Mouse (Mus musculus) neural tube, embryonic 11.5 days (tissue): ENCODE data around the gene Tmem182. TPM values are rescaled to one million over a fixed set of nuclear protein-coding genes. Genes with fewer than 3 reads are reported as not detected.

Experiments used
- ATAC-seq: fragments of 200-750 bp; cut with Nextera tagmentation; 2 replicates; pipeline ENCODE4 v1.8.0; 2017; ENCODE audit warnings: moderate number of reproducible peaks, mild to moderate bottlenecking, moderate TSS enrichment, moderate library complexity; ENCODE audit not compliant: insufficient read depth, low FRiP score, low TSS enrichment
- DNase-seq: peaks from one replicate; pipeline ENCODE4 v3.0.0-alpha.2; 2015; ENCODE audit warnings: low spot score
- H3K27ac ChIP-seq: fragments of 300-500 bp; sonication (generic); 2 replicates; pipeline ENCODE4 v1.5.1; 2014; ENCODE audit warnings: low read depth, mild to moderate bottlenecking, low read length
- H3K27me3 ChIP-seq: fragments of 300-500 bp; sonication (generic); 2 replicates; pipeline ENCODE4 v1.6.1; 2014; ENCODE audit warnings: mild to moderate bottlenecking, low read length, mixed read lengths; ENCODE audit not compliant: control insufficient read depth, insufficient read depth
- H3K36me3 ChIP-seq: fragments of 300-500 bp; sonication (generic); 2 replicates; pipeline ENCODE4 v1.6.1; 2014; ENCODE audit warnings: mild to moderate bottlenecking, low read length, moderate library complexity, mixed read lengths; ENCODE audit not compliant: control insufficient read depth, insufficient read depth
- H3K4me1 ChIP-seq: fragments of 300-500 bp; sonication (generic); 2 replicates; pipeline ENCODE4 v1.6.1; 2014; ENCODE audit warnings: low read length, mixed read lengths; ENCODE audit not compliant: control insufficient read depth, insufficient read depth
- H3K4me2 ChIP-seq: fragments of 300-500 bp; sonication (generic); 2 replicates; pipeline ENCODE4 v1.6.1; 2014; ENCODE audit warnings: low read depth, mild to moderate bottlenecking, moderate library complexity
- H3K4me3 ChIP-seq: fragments of 300-500 bp; sonication (generic); 2 replicates; pipeline ENCODE4 v1.5.1; 2014; ENCODE audit warnings: low read depth, low read length
- H3K9ac ChIP-seq: fragments of 300-500 bp; sonication (generic); 2 replicates; pipeline ENCODE4 v1.6.1; 2014; ENCODE audit warnings: mild to moderate bottlenecking, low read length
- H3K9me3 ChIP-seq: fragments of 300-500 bp; sonication (generic); 2 replicates; pipeline ENCODE4 v1.6.1; 2016; ENCODE audit warnings: low read length; ENCODE audit not compliant: control insufficient read depth
- WGBS: fragments of 180-500 bp; shearing (Covaris S2); extraction: QIAGEN DNeasy Blood & Tissue Kit; methylation state at CpG from one replicate; pipeline ENCODE4 v1.1.7; 2014; 5-methylcytosine and 5-hydroxymethylcytosine counted together
- polyA plus RNA-seq: library from polyadenylated mRNA; unstranded; fragments of >200 nt; fragmentation: Nextera tagmentation; extraction: Ambion mirVana; gene quantifications from 2 replicates; pipeline ENCODE4 v1.2.1, GENCODE M21; 2014

Gene Tmem182
- polyA plus RNA-seq, 1 experiment from 2014 or later = 1.4 TPM

GRCm38 (mm10) chr1:40840605-40841004, 35.2 kb downstream of the Tmem182 start:
- WGBS = 86% methylated on average over 8 of the region's 8 CpGs
- no peaks in the 10 kb centered on the region for H3K4me1 ChIP-seq
- no peaks in the 10 kb centered on the region for H3K36me3 ChIP-seq
- H3K4me2 ChIP-seq = no peak overlapping the region
- H3K27me3 ChIP-seq = no peaks in the 10 kb centered on the region
- H3K9me3 ChIP-seq = no peaks in the 10 kb centered on the region
- ATAC-seq = no peak
- H3K4me3 ChIP-seq = no peak overlapping the region
- no peak for DNase-seq
- H3K9ac ChIP-seq = no peak overlapping the region
- no peak overlapping the region for H3K27ac ChIP-seq

DNA sequence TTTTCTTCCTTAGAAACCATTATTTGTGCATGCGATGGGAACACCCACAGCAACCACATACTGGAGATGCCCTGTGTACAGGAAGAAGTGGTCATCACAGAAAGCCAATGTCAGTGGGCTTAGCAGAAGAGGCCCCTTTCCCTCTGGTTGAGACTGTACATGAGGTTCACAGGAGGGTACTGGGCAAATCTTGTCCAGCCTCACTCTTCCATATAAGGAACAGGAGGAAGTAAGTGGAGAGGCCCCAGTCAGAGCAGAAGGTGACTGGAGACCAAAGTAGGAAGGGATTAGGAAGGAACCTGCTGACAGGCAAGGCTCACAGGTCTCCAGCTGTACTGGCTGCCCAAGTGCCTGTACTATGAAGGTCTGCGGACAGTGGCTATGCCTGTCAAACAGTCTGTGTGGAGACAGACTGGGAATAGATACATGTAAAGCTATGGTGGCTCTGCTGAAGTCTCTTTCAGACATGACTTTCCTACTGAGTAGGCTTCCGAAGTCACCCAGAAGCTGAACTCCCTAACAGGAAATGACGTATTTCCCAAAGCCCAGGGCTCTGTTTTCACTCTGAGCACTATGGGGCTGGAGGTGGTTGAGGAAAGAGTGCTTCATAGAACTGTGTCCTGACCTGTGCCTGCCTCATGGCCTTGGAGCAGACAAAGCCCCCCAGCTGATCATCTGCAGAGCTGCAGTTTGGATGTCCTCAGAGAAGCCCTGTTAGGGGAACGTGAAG, 35.8 kb downstream of the Tmem182 start:
- H3K4me1 ChIP-seq = no peaks in the 10 kb centered on the region

GRCm38 (mm10) chr1:40844616-40845015, 39.2 kb downstream of the Tmem182 start:
- Histone ChIP-seq H3K9ac (no peak overlapping the region), H3K36me3 (no peaks in the 10 kb centered on the region), H3K4me2 (no peak overlapping the region), H3K9me3 (no peaks in the 10 kb centered on the region), H3K27ac (no peak overlapping the region), H3K4me3 (no peak overlapping the region), H3K4me1 (no peaks in the 10 kb centered on the region), H3K27me3 (no peaks in the 10 kb centered on the region)
- ATAC-seq = no peak
- DNase-seq = peak; percentile 58

More for the DNA sequence above, 35.8 kb downstream of the Tmem182 start:
- no peaks in the 10 kb centered on the region for H3K9me3 ChIP-seq
- ATAC-seq (no peak), DNase-seq (no peak)
- 85% methylated on average over 5 of the region's 5 CpGs for WGBS
- no peak overlapping the region for H3K27ac ChIP-seq
- no peaks in the 10 kb centered on the region for H3K36me3 ChIP-seq
- no peak overlapping the region for H3K9ac ChIP-seq
- H3K4me3 ChIP-seq = no peak overlapping the region
- no peaks in the 10 kb centered on the region for H3K27me3 ChIP-seq
- H3K4me2 ChIP-seq = no peak overlapping the region

GRCm38 (mm10) chr1:40847196-40847938, 42.0 kb downstream of the Tmem182 start:
- Histone ChIP-seq H3K27ac (no peak overlapping the region), H3K9ac (no peak overlapping the region), H3K36me3 (no peaks in the 10 kb centered on the region), H3K27me3 (no peaks in the 10 kb centered on the region), H3K4me2 (no peak overlapping the region), H3K4me3 (no peak overlapping the region), H3K9me3 (no peaks in the 10 kb centered on the region), H3K4me1 (no peaks in the 10 kb centered on the region)
- 74% methylated on average over 2 of the region's 2 CpGs for WGBS
- DNase-seq = no peak
- ATAC-seq = no peak

DNA sequence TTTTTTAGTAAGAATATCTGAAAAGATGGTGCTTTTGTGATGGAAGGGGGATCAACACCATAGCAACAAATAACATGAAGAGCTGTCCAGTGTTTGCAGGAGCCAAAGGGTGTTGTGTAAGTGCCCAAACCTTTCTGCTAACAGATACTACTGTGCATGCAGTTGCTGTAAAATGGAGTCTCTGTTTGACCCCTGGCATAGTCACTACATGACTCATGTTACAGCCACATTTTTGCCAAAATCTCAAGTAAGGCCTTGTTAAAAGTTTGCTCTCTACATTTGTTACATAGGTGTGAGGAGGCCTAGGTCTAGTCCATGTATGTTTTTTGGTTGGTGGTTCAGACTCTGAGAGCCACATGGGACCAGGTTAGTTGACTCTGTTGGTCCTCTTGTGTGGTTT, 45.9 kb downstream of the Tmem182 start:
- Histone ChIP-seq H3K36me3 (no peaks in the 10 kb centered on the region), H3K27me3 (no peaks in the 10 kb centered on the region), H3K4me2 (no peak overlapping the region), H3K4me3 (no peak overlapping the region), H3K9me3 (no peaks in the 10 kb centered on the region), H3K4me1 (no peaks in the 10 kb centered on the region), H3K9ac (no peak overlapping the region), H3K27ac (no peak overlapping the region)
- DNase-seq (no peak), ATAC-seq (no peak)

- no peaks in the 10 kb centered on the region for H3K4me1 ChIP-seq
- H3K4me2 ChIP-seq = no peak overlapping the region
- no peak overlapping the region for H3K27ac ChIP-seq
- H3K9me3 ChIP-seq = no peaks in the 10 kb centered on the region
- H3K4me3 ChIP-seq = no peak overlapping the region
- H3K27me3 ChIP-seq = no peaks in the 10 kb centered on the region
- WGBS = 92% methylated on average over 1 of the region's 1 CpGs
- DNase-seq = no peak
- no peaks in the 10 kb centered on the region for H3K36me3 ChIP-seq
- H3K9ac ChIP-seq = no peak overlapping the region
- ATAC-seq = no peak
Measured at GRCm38 (mm10) chr1:40855268-40855667, 49.9 kb downstream of the Tmem182 start.

DNA sequence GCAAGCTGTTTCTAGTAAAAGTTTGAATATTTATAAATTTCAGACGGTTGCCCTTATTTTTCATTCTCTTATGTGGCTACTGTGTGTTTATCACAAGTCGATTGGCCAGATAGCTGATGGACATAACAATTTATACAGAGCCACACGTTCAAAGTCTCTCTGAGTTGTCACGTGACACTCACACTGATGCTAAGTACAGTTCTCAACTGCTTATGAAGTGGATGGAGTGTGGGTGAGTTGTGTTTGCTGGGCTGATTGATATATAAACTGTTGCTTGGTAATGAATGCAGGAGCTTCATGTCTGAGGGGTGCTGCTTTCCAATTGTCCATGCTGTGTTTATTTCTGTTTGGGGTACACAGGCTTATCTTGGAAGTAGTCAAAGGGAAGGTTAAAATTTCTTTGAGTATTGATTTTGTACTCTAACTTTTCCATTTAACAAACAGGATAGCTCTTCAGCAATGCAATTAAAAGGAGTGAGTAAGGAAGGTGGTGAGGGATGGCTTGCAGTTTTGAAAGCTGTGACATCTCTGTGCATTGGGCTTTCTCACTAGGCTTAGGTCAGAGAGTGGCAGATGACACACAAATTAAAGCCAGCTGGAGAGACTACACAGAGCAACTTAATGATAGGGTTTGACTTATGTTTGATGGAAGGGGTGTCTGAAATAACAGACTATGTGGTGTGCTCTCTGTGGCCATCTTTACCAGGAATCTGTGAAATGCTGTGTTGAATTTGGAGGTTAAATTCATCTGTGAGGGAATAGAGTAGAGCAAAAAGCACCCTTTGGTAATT, 51.6 kb downstream of the Tmem182 start:
- ATAC-seq (no peak), DNase-seq (no peak)
- Histone ChIP-seq H3K9ac (no peak overlapping the region), H3K4me1 (no peaks in the 10 kb centered on the region), H3K27me3 (no peaks in the 10 kb centered on the region), H3K36me3 (no peaks in the 10 kb centered on the region), H3K4me2 (no peak overlapping the region), H3K9me3 (no peaks in the 10 kb centered on the region), H3K27ac (no peak overlapping the region), H3K4me3 (no peak overlapping the region)
- WGBS = 87% methylated on average over 4 of the region's 4 CpGs

GRCm38 (mm10) chr1:40865043-40865442, 59.6 kb downstream of the Tmem182 start:
- DNase-seq (no peak), ATAC-seq (no peak)
- Histone ChIP-seq H3K4me1 (no peaks in the 10 kb centered on the region), H3K27me3 (no peaks in the 10 kb centered on the region), H3K4me2 (no peak overlapping the region), H3K9me3 (no peaks in the 10 kb centered on the region), H3K27ac (no peak overlapping the region), H3K9ac (no peak overlapping the region), H3K36me3 (no peaks in the 10 kb centered on the region), H3K4me3 (no peak overlapping the region)
- 81% methylated on average over 6 of the region's 6 CpGs for WGBS
